Mouse (Mus musculus): Measurements from ENCODE around the gene Ldlr.

DNA sequence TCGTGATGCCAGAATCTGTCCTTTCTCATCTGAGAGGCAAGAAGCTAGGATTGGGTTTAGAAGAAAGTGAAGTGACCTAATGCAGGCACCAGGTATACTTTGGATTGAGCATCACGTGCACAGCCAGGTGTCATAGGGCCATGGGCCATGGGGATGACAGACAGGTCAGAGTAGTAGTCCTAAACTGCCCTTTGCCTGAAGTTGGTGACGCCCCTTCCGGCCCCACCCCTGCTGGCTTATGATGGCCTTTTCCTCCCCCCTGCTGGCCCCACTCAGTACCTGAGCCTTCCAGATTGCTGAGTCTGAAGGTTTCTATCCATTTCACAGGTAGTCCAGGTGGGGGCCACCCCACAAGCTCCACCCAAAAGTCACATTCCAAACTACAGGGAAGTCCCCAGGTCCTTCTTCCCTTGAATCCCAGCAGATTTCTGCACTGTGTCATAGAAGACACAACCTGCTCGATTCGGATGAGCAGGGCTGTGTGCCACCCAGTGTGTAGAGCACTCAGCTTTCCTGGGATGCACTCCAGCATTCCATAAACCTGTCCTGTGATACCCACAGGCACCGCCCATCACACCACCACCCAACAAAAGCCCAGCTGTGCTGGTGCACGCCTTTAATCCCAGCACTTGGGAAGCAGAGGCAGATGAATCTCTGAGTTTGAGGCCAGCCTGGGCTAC is 16.6 kb upstream of the Ldlr start:
- TF ChIP-seq POLR2A (IDR thresholded peaks at IDR 0.05; ENCODE audit: borderline replicate concordance, low read depth, low read length) (no peak), CTCF (IDR thresholded peaks at IDR 0.05; ENCODE audit: low read depth, low read length) (no peak)

Data from bone marrow macrophage, adult 2 months (primary cell).